Mouse (Mus musculus): ENCODE results near the gene Scg3.

DNA sequence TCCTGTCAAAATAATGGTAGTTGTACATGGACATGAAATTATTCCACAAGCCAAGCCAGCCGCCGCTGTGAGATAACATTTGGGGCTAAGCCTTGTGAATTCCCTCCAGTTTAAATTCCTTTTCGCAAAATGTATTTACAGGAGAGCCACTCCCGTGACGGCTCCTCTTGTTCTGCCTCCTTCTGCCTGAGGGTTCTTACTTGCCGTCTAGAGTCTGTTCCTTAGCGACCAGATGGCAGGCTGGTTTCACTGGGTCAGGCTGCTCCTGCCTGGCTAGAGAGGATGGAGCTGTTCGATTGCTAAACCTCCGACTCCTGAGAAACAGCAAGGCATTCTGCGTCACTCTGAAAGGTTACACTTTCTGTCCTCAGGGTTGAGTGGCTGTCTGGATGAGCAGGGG, 51.7 kb downstream of the Scg3 start:
- no peak for TF ChIP-seq POLR2A (IDR thresholded peaks at IDR 0.05; ENCODE audit: extremely low read depth, insufficient read depth, low read length)
- no peak for TF ChIP-seq CTCF (IDR thresholded peaks at IDR 0.05; ENCODE audit: extremely low read depth, insufficient read depth, low read length)

Data from cortical plate, adult 2 months (tissue).